Mouse (Mus musculus) right cerebral cortex, postnatal 36 days (tissue): ENCODE measurements around the gene Wt1.

Experiments
- DNase-seq, 2 experiments: peaks; one replicate each; pipeline ENCODE4 v3.0.0; 2022; ENCODE audit warnings: low spot score in 2 of 2, mixed read lengths in 1 of 2

The Wt1 gene

GRCm38 (mm10) chr2:105126691-105127530 lies 582 bp downstream of the Wt1 start:
- no peak for DNase-seq

DNA sequence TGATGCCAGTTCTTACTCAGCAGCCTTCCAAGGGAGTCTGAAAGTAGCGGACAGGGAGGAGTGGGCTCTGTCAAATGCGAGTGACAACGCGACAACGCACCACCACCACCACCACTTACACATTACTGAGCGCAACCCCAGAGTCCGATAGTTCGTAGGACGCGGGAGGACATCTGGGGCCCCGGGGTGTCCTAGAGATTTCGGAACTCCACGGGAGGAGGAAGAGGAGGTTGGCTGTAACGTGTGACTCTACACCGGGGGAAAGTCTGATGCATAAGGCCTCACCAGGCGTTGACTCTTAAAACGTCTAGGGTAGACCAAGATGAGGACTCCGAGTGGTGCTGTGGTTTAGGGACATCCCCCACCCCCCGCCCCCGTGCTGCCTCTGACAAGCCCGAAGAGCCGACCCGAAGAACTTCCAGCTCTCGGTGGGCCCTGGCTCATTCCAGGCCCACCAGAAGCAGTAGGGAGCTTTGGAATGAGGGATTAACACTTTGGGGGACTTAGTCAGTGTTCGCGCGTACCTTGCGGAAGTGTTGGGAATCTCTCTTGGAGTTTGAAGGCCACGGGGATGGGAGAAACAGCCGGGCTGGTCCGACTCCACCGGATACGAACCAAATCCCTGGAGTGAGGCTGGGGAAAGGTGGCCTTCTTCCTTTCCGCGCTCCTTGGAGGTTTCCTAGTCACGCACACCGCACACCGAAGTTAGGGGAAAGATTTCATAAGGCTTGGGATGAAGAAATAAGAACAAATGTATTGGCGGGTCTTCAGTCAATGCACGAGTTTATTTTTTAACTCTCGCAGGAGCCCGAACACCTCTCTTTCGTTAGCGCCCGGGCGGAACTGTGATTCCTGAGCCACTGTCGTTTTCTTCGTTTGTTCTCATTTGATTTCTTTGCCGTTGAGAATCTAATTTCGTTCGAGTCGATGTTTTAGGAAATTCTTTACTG lies 1.5 kb downstream of the Wt1 start:
- DNase-seq, result no peak

- no peak for DNase-seq
Observed at GRCm38 (mm10) chr2:105128564-105128963, 2.2 kb downstream of the Wt1 start.

GRCm38 (mm10) chr2:105130351-105131060 lies 4.2 kb downstream of the Wt1 start:
- DNase-seq, result no peak

DNA sequence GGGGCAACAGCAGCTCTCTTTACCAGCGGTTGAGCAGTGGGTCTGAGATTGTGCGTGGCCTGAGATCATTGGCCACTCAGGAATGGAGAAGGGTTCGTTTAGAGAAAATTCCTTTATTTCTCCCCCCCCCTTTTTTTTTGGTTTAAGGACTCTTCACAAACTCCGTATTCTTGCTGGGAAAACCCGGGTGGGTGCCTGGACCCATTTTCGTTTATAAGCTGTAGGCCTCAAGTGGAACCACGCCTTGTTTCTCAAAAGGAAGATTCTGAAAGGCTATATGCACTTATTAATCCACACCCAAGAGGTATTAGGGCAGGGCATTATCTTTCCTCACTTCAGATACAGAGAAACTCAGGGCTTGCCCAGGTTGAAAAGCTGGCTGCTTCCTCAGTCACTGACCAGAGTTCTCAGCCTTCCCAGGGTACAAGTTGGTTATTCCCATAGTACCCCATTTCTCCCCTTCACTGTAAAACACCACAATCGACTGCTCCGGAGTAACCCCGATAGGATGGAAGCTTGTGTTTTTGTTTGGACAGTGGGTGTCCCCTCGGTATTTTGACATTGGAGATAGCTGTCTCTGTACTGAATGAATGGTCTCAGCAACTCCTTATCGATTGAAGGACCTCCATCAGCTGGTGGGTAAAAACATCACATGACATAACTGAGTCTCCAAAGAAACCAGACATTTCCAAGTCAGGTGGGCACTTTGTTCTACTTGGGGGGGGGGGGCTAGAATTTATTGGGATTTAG lies 4.9 kb downstream of the Wt1 start:
- DNase-seq, result no peak

- DNase-seq, result no peak
Observed at GRCm38 (mm10) chr2:105131811-105132100, 5.4 kb downstream of the Wt1 start.

DNA sequence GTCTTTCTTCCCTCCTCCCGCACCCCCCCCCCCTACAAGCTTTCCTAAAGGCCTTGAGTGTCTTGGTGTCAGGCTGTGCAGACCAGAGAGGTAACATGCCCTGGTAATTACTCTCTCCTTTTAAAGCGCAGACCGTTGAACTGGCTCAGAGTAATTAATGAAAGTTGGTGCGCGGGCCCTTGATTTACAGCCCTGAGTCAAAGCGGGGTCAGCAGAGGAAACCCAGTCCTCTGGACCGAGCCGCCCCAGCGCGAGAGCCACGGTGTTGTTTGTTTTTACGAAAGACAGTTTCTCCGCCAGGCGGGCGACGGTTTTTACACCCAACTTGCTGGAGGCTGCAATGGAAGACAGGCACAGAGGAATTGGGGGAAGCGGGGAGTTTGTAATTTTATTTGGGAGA lies 6.0 kb downstream of the Wt1 start:
- no peak for DNase-seq

DNA sequence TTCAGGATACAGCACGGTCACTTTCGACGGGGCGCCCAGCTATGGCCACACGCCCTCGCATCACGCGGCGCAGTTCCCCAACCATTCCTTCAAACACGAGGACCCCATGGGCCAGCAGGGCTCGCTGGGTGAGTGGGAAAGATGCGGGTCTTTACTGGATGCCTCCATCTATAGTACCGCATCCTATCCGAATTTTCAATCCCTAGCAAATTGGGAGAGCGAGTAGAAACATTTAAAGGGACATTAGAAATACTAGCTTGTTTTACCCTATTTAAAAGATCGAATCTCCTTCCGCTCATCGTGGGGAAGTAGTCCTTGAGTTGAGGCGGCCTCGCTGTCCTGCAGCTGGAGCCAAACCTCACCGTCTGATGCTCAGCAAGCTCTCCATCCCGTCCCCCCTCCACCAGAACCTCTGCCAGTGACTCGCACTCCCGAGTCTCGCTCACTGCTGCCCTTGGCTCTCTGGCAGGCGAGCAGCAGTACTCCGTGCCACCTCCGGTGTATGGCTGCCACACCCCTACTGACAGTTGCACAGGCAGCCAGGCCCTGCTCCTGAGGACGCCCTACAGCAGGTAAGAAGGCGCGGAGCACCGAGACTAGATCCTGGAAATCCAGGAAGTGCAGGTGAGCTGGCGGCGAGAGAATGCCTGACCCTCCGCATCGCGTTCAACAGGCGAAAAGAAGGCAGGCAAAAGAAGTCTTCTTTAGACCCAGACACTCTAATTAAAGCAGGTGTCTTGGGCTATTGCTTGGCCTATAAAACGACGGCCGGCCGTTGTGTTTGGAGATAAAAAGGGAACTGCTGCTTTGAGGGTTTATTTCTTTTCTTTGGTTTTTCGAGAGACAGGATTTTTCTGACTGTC lies 6.8 kb downstream of the Wt1 start:
- DNase-seq, result no peak

GRCm38 (mm10) chr2:105134296-105134695 lies 8.0 kb downstream of the Wt1 start:
- no peak for DNase-seq

DNA sequence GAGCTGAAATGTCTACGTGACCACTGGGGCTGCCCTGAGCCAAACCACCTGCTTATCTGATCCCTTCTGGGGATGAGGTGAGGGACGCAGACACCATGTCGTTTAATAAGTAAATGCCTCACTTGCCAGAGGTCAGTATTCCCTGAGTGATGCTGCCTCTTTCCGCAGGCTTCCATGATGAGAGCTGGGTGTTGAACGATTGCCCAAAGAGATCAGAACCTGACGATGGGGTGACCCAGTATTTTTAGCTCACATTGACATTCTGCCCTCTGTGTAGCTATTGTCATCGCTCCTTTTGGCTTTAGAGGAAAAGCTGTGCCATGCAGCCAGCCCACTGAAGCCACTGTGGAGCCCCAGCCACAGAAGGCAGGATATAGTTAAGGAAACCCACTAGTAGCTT lies 13.1 kb downstream of the Wt1 start:
- DNase-seq, result no peak

DNA sequence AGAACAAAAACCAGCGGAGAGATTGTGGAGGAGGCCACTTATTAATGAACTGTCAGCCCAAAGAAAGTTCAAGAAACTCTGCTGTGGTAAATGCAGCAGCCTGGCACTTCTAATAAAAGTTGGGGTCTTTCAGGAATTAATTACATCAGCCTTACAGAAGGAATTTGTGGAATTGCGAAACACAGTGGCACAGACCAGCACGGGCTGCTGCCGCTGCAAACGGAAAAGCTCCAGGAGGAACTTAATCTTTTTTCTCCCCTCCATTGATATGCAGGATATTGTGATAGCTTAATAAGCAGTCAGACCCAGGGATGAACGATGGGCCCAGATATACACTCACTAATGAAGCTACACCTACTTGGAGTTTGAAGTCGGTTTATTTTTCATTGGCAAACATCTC lies 15.0 kb downstream of the Wt1 start:
- no peak for DNase-seq

GRCm38 (mm10) chr2:105143731-105144130 lies 17.4 kb downstream of the Wt1 start:
- no peak for DNase-seq

- peak in 1 of 2 experiments; percentile 31 for DNase-seq
Observed at GRCm38 (mm10) chr2:105151544-105151943, 25.2 kb downstream of the Wt1 start.

DNA sequence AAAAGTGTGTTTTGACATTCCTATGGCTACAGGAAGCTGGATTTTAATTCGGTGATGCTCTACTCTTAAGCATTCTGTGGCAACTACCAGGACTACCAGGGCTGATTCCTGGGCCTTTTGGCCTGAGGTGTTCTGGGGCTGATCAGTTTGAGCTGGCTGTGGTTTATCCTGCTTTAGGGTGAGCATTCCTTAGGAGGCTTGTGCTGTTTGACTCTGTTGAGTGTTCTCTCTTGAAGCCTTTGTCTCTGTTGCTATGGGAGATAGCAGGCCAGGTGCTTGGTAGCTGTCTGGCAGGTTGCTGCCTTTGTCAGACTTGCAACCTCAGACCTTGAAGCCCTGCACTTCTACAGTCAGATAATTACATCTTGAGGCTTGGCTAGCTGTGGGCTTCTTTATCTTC lies 26.7 kb downstream of the Wt1 start:
- DNase-seq, result no peak

DNA sequence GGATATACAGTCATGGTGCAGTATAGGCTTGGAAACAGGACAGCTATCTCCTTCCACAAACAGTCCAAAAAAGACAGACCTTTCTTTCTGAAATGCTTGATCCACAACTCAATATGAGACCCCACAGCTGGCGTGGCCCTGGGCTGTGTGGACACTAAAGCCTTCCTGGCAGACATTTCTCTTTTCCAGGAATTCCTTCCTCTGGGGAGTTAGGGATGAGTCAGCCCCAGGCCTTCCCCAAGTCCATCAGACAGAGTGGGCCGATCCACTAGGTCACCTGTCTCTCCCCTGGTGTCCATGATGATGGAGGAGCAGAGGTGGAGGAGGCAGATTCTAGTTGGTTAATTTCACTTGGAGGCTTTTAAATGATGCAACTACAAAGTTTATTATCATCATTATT lies 34.6 kb downstream of the Wt1 start:
- DNase-seq, result no peak

- DNase-seq, result no peak
Observed at GRCm38 (mm10) chr2:105162763-105163162, 36.4 kb downstream of the Wt1 start.

DNA sequence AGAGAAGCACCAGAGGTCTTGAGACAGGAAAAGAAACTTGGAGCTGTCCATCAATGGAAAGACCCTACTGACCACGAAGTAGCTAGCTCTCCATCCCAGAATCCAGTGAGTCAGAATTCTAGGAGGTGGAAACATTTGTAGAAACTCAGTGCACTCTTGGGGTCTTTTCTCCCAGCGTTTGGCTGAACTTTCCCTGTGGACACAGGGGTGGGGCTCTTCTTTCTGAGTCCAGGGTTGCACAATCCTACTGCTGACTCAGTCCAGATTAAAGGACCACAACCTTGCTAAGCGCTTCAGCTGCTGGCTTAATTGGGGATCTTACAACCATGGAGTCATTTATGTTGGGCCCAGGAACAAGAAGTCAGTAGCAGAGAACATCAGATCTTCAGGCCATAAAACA lies 41.8 kb downstream of the Wt1 start:
- no peak for DNase-seq

DNA sequence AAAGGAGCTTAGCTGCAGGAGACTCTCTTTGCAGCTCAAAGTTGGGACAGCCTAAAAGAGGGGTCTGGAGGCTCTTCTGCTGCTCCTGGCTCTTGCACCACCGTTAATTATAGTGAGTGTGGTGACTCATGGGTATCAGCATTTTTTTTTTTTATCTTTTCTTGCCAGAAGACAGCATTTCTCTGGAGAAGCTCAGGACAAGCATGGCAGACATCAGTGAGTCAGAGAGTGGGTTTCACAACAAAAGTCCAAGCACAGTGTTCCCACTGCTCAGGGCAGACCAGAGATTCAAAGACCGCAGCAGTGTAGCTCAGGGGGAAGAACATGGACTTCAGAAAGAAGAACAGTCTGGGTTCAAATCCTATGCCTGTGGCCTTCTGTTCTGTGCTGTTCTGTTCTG lies 47.9 kb downstream of the Wt1 start:
- no peak for DNase-seq

DNA sequence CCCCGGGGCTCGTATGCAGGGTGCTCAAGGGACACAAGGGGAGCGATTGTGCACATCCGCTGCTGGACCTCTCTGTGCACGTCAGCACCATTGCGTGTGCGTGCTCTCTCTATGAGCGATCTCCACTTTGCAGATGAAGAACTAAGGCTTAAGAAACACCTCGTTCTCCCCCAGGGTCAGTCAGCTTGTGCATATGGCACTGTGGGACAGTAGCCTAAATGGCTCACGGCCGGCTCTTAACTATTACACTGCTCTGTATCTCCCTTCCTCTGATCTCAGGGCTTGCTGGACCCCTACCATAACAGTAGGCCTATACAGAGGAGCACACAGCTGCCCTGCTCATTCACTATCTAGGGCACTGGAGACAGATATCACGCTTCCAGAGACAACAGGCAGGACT lies 52.5 kb downstream of the Wt1 start:
- DNase-seq, result no peak

DNA sequence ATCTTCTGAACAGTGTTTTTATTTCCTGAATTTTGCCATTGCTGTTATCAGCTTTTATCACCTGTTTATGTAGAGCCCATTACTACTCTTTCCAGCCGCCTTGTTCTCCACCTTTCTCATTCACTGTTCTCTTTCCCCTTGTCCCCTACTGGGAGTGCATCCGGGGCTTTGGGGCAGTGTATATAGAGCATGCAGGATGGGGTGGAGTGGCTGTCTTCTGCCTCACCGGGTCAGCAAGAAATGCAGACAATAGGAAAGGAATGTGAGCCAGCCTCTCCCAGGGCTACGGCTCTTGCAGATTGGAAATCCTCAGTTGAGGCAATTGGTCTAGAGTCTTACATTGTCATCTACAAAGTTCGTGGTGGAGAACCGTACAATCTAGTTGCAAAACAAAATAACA lies 56.2 kb downstream of the Wt1 start:
- no peak for DNase-seq

DNA sequence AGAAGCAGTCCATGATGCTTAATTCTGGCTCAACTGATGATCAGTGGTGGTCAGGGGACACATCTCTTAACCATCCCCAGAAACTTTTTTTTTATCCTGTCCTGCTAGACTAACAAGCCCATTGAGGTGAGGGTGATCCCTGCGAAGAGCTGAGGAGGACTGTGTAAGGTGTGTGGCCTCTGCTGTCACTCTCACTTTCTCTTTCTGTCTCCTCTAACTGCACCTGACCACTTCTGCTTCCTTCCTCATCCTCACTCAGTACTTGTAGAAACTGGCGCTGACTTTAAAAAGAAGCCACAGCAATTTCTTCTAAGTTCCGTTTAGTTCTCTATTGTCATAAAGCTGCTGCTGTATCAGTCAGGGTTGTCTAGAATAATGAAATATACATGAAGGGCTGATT lies 58.8 kb downstream of the Wt1 start:
- DNase-seq, result no peak
